ENCODE assay signal across 8 mouse cellular contexts in genomic region chr9:20972141-20972992, GRCm38 (mm10). TPM values are rescaled to one million over a fixed set of nuclear protein-coding genes. Genes with fewer than 3 reads are reported as not detected.
DNase-seq lines count a peak whose midpoint lies in the region; ATAC-seq and TF ChIP-seq lines count a peak whose summit lies in the region.

No protein-coding gene starts in this region.

- H3K9ac ChIP-seq in embryonic facial prominence, embryonic 14.5 days (ENCODE audit: low read depth, low read length) = peak overlapping the region; percentile 45

- no peaks in the 10 kb centered on the region for H3K27me3 ChIP-seq in embryonic facial prominence, embryonic 14.5 days (replicated peaks; ENCODE audit: control insufficient read depth, insufficient read depth, low read length)
- H3K27me3 ChIP-seq in kidney, adult 2 months (replicated peaks; ENCODE audit: control insufficient read depth, insufficient read depth, low read length) = no peaks in the 10 kb centered on the region

- peak; percentile 73 for ATAC-seq in embryonic facial prominence, embryonic 14.5 days (ENCODE audit: low read depth)

- DNase-seq in adrenal gland, adult (ENCODE audit: inconsistent age in 2 of 2, low spot score in 1 of 2) = peak; percentile 51 to 82
- no peak for DNase-seq in adrenal gland, postnatal 4 days (ENCODE audit: low spot score in 2 of 2)
- peak; percentile 92 for DNase-seq in embryonic facial prominence, embryonic 14.5 days (ENCODE audit: low spot score)
- DNase-seq in heart, adult 8-10 months (ENCODE audit: low spot score) = peak; percentile 64
- peak; percentile 64 for DNase-seq in kidney, adult 2 months
- DNase-seq in left cerebral cortex, postnatal 36 days (ENCODE audit: low spot score in 2 of 2) = peak; percentile 69 to 71
- peak; percentile 66 for DNase-seq in neural tube, embryonic 10.5 days (ENCODE audit: extremely low spot score, low spot score)
- no peak for DNase-seq in B cell, adult 2 months

- intact Hi-C loops in left cerebral cortex, postnatal 36 days (cut with DNase I) = no loop called here

- peak overlapping the region; percentile 82 for H3K4me2 ChIP-seq in embryonic facial prominence, embryonic 14.5 days (ENCODE audit: low read depth, low read length)

- peaks cover 20% of the 10 kb centered on the region for H3K36me3 ChIP-seq in embryonic facial prominence, embryonic 14.5 days (ENCODE audit: control insufficient read depth, insufficient read depth, low read length)
- H3K36me3 ChIP-seq in kidney, adult 2 months (ENCODE audit: control insufficient read depth, insufficient read depth, low read length) = no peaks in the 10 kb centered on the region

- TF ChIP-seq CTCF in kidney, adult 2 months (conservative IDR thresholded peaks at IDR 0.05; ENCODE audit: insufficient read depth, insufficient read length, low read depth, low read length) = no peak

- peak overlapping the region; percentile 91 for H3K27ac ChIP-seq in embryonic facial prominence, embryonic 14.5 days (replicated peaks; ENCODE audit: low read depth, low read length)
- peak overlapping the region; percentile 58 for H3K27ac ChIP-seq in kidney, adult 2 months (ENCODE audit: insufficient read depth, low read depth, low read length)

- peak overlapping the region; percentile 87 for H3K4me3 ChIP-seq in embryonic facial prominence, embryonic 14.5 days (ENCODE audit: low read depth, low read length)
- no peak overlapping the region for H3K4me3 ChIP-seq in kidney, adult 2 months (ENCODE audit: insufficient read depth, low read depth, low read length)

- no peak for TF ChIP-seq POLR2A in kidney, adult 2 months (IDR thresholded peaks at IDR 0.05; ENCODE audit: low read depth, low read length)

- no peaks in the 10 kb centered on the region for H3K9me3 ChIP-seq in embryonic facial prominence, embryonic 14.5 days (ENCODE audit: control insufficient read depth, low read length)

- H3K4me1 ChIP-seq in embryonic facial prominence, embryonic 14.5 days (ENCODE audit: control insufficient read depth, insufficient read depth, low read length) = peaks cover 32% of the 10 kb centered on the region
- H3K4me1 ChIP-seq in kidney, adult 2 months (ENCODE audit: control insufficient read depth, insufficient read depth, low read length) = no peaks in the 10 kb centered on the region

- 11% methylated on average over 26 of the region's 28 CpGs for WGBS in embryonic facial prominence, embryonic 14.5 days
- whole genome bisulfite sequencing in kidney, adult 2 months = 40% methylated on average over 28 of the region's 28 CpGs

RNA-seq across cellular contexts. Expression of gene S1pr2, which starts 4.2 kb away (rescaled TPM):
- 10 to 100 TPM; 12.2 to 17.0 TPM for total RNA-seq in adrenal gland, postnatal 4 days (2021)
- 54.5 and 59.6 TPM in 2 replicates for polyA plus RNA-seq in embryonic facial prominence, embryonic 14.5 days (2014; fragmentation: Nextera tagmentation; extraction: Ambion mirVana)
- total RNA-seq in heart, adult 8-10 months (2022) = 1 to 10 TPM; 1.8 to 6.8 (median 4.6) TPM
- polyA plus RNA-seq in kidney, adult 2 months (2012; rRNA removed) = 3.5 and 4.0 TPM in 2 replicates
- total RNA-seq in left cerebral cortex, postnatal 36 days (2021) = 1 to 10 TPM; 3.0 to 3.6 TPM

RNA-seq across cellular contexts. Expression of gene Dnmt1, which starts 12.7 kb away (rescaled TPM):
- total RNA-seq in adrenal gland, postnatal 4 days (2021) = 10 to 100 TPM; 71.8 to 89.6 TPM
- polyA plus RNA-seq in embryonic facial prominence, embryonic 14.5 days (2014; fragmentation: Nextera tagmentation; extraction: Ambion mirVana) = 46.8 and 56.5 TPM in 2 replicates
- total RNA-seq in heart, adult 8-10 months (2022) = 10 to 100 TPM; 10.8 to 14.5 (median 12.3) TPM
- polyA plus RNA-seq in kidney, adult 2 months (2012; rRNA removed) = 12.1 and 12.5 TPM in 2 replicates
- total RNA-seq in left cerebral cortex, postnatal 36 days (2021) = 10 to 100 TPM; 40.1 to 43.0 TPM

RNA-seq across cellular contexts. Expression of gene Mrpl4, which starts 30.2 kb away (rescaled TPM):
- total RNA-seq in adrenal gland, postnatal 4 days (2021) = 10 to 100 TPM; 96.9 to 97.0 TPM
- polyA plus RNA-seq in embryonic facial prominence, embryonic 14.5 days (2014; fragmentation: Nextera tagmentation; extraction: Ambion mirVana) = 110 and 119 TPM in 2 replicates
- 100 to 1,000 TPM; 135 to 142 (median 136) TPM for total RNA-seq in heart, adult 8-10 months (2022)
- polyA plus RNA-seq in kidney, adult 2 months (2012; rRNA removed) = 175 and 213 TPM in 2 replicates
- 10 to 100 TPM; 59.6 to 62.5 TPM for total RNA-seq in left cerebral cortex, postnatal 36 days (2021)

RNA-seq across cellular contexts. Expression of gene Icam1, which starts 43.4 kb away (rescaled TPM):
- total RNA-seq in adrenal gland, postnatal 4 days (2021) = 10 to 100 TPM in 1 of 2 experiments, 1 to 10 TPM in 1; 10.0 to 11.7 TPM
- polyA plus RNA-seq in embryonic facial prominence, embryonic 14.5 days (2014; fragmentation: Nextera tagmentation; extraction: Ambion mirVana) = 18.6 and 20.0 TPM in 2 replicates
- total RNA-seq in heart, adult 8-10 months (2022) = 10 to 100 TPM in 2 of 4 experiments, 1 to 10 TPM in 2; 7.5 to 11.3 (median 9.9) TPM
- 23.4 and 25.9 TPM in 2 replicates for polyA plus RNA-seq in kidney, adult 2 months (2012; rRNA removed)
- 1 to 10 TPM; 2.4 to 3.2 TPM for total RNA-seq in left cerebral cortex, postnatal 36 days (2021)

RNA-seq across cellular contexts. Expression of gene Icam4, which starts 56.8 kb away (rescaled TPM):
- 1 to 10 TPM; 3.8 to 4.5 TPM for total RNA-seq in adrenal gland, postnatal 4 days (2021)
- polyA plus RNA-seq in embryonic facial prominence, embryonic 14.5 days (2014; fragmentation: Nextera tagmentation; extraction: Ambion mirVana) = 0.65 and 0.69 TPM in 2 replicates
- 1 to 10 TPM in 1 of 4 experiments, under 1 TPM in 3; 0.27 to 1.9 (median 0.74) TPM for total RNA-seq in heart, adult 8-10 months (2022)
- 1.2 and 1.4 TPM in 2 replicates for polyA plus RNA-seq in kidney, adult 2 months (2012; rRNA removed)
- 1 to 10 TPM; 1.2 to 1.3 TPM for total RNA-seq in left cerebral cortex, postnatal 36 days (2021)

Comparison
In these comparisons a context has a peak if more than half of its experiments do, and no peak if none do; other contexts are left out.
1. DNase-seq: peak in adrenal gland, adult (2 of 2), embryonic facial prominence, embryonic 14.5 days (single experiment), heart, adult 8-10 months (single experiment), kidney, adult 2 months (single experiment), left cerebral cortex, postnatal 36 days (2 of 2) and neural tube, embryonic 10.5 days (single experiment); none in adrenal gland, postnatal 4 days (0 of 2) and B cell, adult 2 months (0 of 2).